Mouse (Mus musculus): ENCODE measurements around the gene Cdk4. TPM values are rescaled to one million over a fixed set of nuclear protein-coding genes. Genes with fewer than 3 reads are reported as not detected.

Gene Cdk4
- polyA plus RNA-seq, 1 experiment from 2014 or later = 3,117 TPM

GRCm38 (mm10) chr10:127100414-127100813, 37.1 kb downstream of the Cdk4 start:
- Histone ChIP-seq H3K4me3 (ENCODE audit: low read depth, low read length) (no peak overlapping the region), H3K9ac (replicated peaks; ENCODE audit: low read length) (no peak overlapping the region), H3K4me2 (ENCODE audit: low read depth, low read length) (no peak overlapping the region), H3K9me3 (replicated peaks; ENCODE audit: control insufficient read depth, low read length) (no peaks in the 10 kb centered on the region), H3K27ac (replicated peaks; ENCODE audit: low read depth, low read length) (no peak overlapping the region), H3K36me3 (replicated peaks; ENCODE audit: control insufficient read depth, insufficient read depth, low read depth, low read length) (peaks cover 8% of the 10 kb centered on the region), H3K4me1 (ENCODE audit: control insufficient read depth, insufficient read depth, low read length) (no peaks in the 10 kb centered on the region), H3K27me3 (ENCODE audit: control insufficient read depth, insufficient read depth, low read length) (no peaks in the 10 kb centered on the region)
- DNase-seq (ENCODE audit: low spot score) = no peak
- no peak for ATAC-seq (replicated peaks; ENCODE audit: insufficient number of reproducible peaks, low FRiP score, low TSS enrichment, low read depth)
- WGBS = 83% methylated on average over 8 of the region's 8 CpGs

- no peak overlapping the region for H3K9ac ChIP-seq (replicated peaks; ENCODE audit: low read length)
- no peak overlapping the region for H3K4me2 ChIP-seq (ENCODE audit: low read depth, low read length)
- H3K4me1 ChIP-seq (ENCODE audit: control insufficient read depth, insufficient read depth, low read length) = no peaks in the 10 kb centered on the region
- peaks cover 8% of the 10 kb centered on the region for H3K36me3 ChIP-seq (replicated peaks; ENCODE audit: control insufficient read depth, insufficient read depth, low read depth, low read length)
- H3K27me3 ChIP-seq (ENCODE audit: control insufficient read depth, insufficient read depth, low read length) = no peaks in the 10 kb centered on the region
- WGBS = 86% methylated on average over 6 of the region's 6 CpGs
- ATAC-seq (replicated peaks; ENCODE audit: insufficient number of reproducible peaks, low FRiP score, low TSS enrichment, low read depth) (no peak), DNase-seq (ENCODE audit: low spot score) (no peak)
- no peak overlapping the region for H3K27ac ChIP-seq (replicated peaks; ENCODE audit: low read depth, low read length)
- no peak overlapping the region for H3K4me3 ChIP-seq (ENCODE audit: low read depth, low read length)
- H3K9me3 ChIP-seq (replicated peaks; ENCODE audit: control insufficient read depth, low read length) = no peaks in the 10 kb centered on the region
Observed at GRCm38 (mm10) chr10:127101151-127101550, 37.8 kb downstream of the Cdk4 start.

GRCm38 (mm10) chr10:127103631-127104030, 40.3 kb downstream of the Cdk4 start:
- 79% methylated on average over 7 of the region's 7 CpGs for WGBS
- Histone ChIP-seq H3K4me3 (ENCODE audit: low read depth, low read length) (no peak overlapping the region), H3K9ac (replicated peaks; ENCODE audit: low read length) (no peak overlapping the region), H3K36me3 (replicated peaks; ENCODE audit: control insufficient read depth, insufficient read depth, low read depth, low read length) (no peaks in the 10 kb centered on the region), H3K4me1 (ENCODE audit: control insufficient read depth, insufficient read depth, low read length) (no peaks in the 10 kb centered on the region), H3K27ac (replicated peaks; ENCODE audit: low read depth, low read length) (no peak overlapping the region), H3K4me2 (ENCODE audit: low read depth, low read length) (no peak overlapping the region), H3K27me3 (ENCODE audit: control insufficient read depth, insufficient read depth, low read length) (no peaks in the 10 kb centered on the region), H3K9me3 (replicated peaks; ENCODE audit: control insufficient read depth, low read length) (no peaks in the 10 kb centered on the region)
- no peak for DNase-seq (ENCODE audit: low spot score)
- no peak for ATAC-seq (replicated peaks; ENCODE audit: insufficient number of reproducible peaks, low FRiP score, low TSS enrichment, low read depth)

- no peak for ATAC-seq (replicated peaks; ENCODE audit: insufficient number of reproducible peaks, low FRiP score, low TSS enrichment, low read depth)
- 88% methylated on average over 16 of the region's 16 CpGs for WGBS
Observed at GRCm38 (mm10) chr10:127107563-127108261, 44.4 kb downstream of the Cdk4 start.

GRCm38 (mm10) chr10:127108262-127108583, 44.9 kb downstream of the Cdk4 start:
- Histone ChIP-seq H3K36me3 (replicated peaks; ENCODE audit: control insufficient read depth, insufficient read depth, low read depth, low read length) (no peaks in the 10 kb centered on the region), H3K4me3 (ENCODE audit: low read depth, low read length) (no peak overlapping the region), H3K27me3 (ENCODE audit: control insufficient read depth, insufficient read depth, low read length) (no peaks in the 10 kb centered on the region), H3K27ac (replicated peaks; ENCODE audit: low read depth, low read length) (no peak overlapping the region), H3K4me2 (ENCODE audit: low read depth, low read length) (no peak overlapping the region), H3K4me1 (ENCODE audit: control insufficient read depth, insufficient read depth, low read length) (no peaks in the 10 kb centered on the region), H3K9me3 (replicated peaks; ENCODE audit: control insufficient read depth, low read length) (no peaks in the 10 kb centered on the region), H3K9ac (replicated peaks; ENCODE audit: low read length) (no peak overlapping the region)
- ATAC-seq (replicated peaks; ENCODE audit: insufficient number of reproducible peaks, low FRiP score, low TSS enrichment, low read depth) (no peak), DNase-seq (ENCODE audit: low spot score) (no peak)
- WGBS = 82% methylated on average over 3 of the region's 3 CpGs

More at GRCm38 (mm10) chr10:127107563-127108261, 44.4 kb downstream of the Cdk4 start:
- Histone ChIP-seq H3K4me3 (ENCODE audit: low read depth, low read length) (no peak overlapping the region), H3K36me3 (replicated peaks; ENCODE audit: control insufficient read depth, insufficient read depth, low read depth, low read length) (no peaks in the 10 kb centered on the region), H3K4me1 (ENCODE audit: control insufficient read depth, insufficient read depth, low read length) (no peaks in the 10 kb centered on the region), H3K9ac (replicated peaks; ENCODE audit: low read length) (no peak overlapping the region), H3K27ac (replicated peaks; ENCODE audit: low read depth, low read length) (no peak overlapping the region), H3K4me2 (ENCODE audit: low read depth, low read length) (no peak overlapping the region), H3K27me3 (ENCODE audit: control insufficient read depth, insufficient read depth, low read length) (no peaks in the 10 kb centered on the region), H3K9me3 (replicated peaks; ENCODE audit: control insufficient read depth, low read length) (no peaks in the 10 kb centered on the region)
- DNase-seq (ENCODE audit: low spot score) = no peak

- ATAC-seq (replicated peaks; ENCODE audit: insufficient number of reproducible peaks, low FRiP score, low TSS enrichment, low read depth) (no peak), DNase-seq (ENCODE audit: low spot score) (no peak)
- Histone ChIP-seq H3K27me3 (ENCODE audit: control insufficient read depth, insufficient read depth, low read length) (no peaks in the 10 kb centered on the region), H3K36me3 (replicated peaks; ENCODE audit: control insufficient read depth, insufficient read depth, low read depth, low read length) (peaks cover 3% of the 10 kb centered on the region; the same call in 1 of the 2 replicates), H3K9me3 (replicated peaks; ENCODE audit: control insufficient read depth, low read length) (no peaks in the 10 kb centered on the region), H3K4me1 (ENCODE audit: control insufficient read depth, insufficient read depth, low read length) (no peaks in the 10 kb centered on the region), H3K4me3 (ENCODE audit: low read depth, low read length) (no peak overlapping the region), H3K9ac (replicated peaks; ENCODE audit: low read length) (no peak overlapping the region), H3K27ac (replicated peaks; ENCODE audit: low read depth, low read length) (no peak overlapping the region), H3K4me2 (ENCODE audit: low read depth, low read length) (no peak overlapping the region)
- WGBS = 92% methylated on average over 15 of the region's 15 CpGs
Observed at GRCm38 (mm10) chr10:127111001-127111887, 47.9 kb downstream of the Cdk4 start.

- no peak for DNase-seq (ENCODE audit: low spot score)
- 92% methylated on average over 11 of the region's 11 CpGs for WGBS
Observed at GRCm38 (mm10) chr10:127114408-127114807, 51.1 kb downstream of the Cdk4 start.

GRCm38 (mm10) chr10:127115068-127115467, 51.7 kb downstream of the Cdk4 start:
- Histone ChIP-seq H3K27me3 (ENCODE audit: control insufficient read depth, insufficient read depth, low read length) (no peaks in the 10 kb centered on the region), H3K4me1 (ENCODE audit: control insufficient read depth, insufficient read depth, low read length) (no peaks in the 10 kb centered on the region), H3K36me3 (replicated peaks; ENCODE audit: control insufficient read depth, insufficient read depth, low read depth, low read length) (peaks cover 8% of the 10 kb centered on the region), H3K4me3 (ENCODE audit: low read depth, low read length) (no peak overlapping the region), H3K9me3 (replicated peaks; ENCODE audit: control insufficient read depth, low read length) (no peaks in the 10 kb centered on the region), H3K4me2 (ENCODE audit: low read depth, low read length) (no peak overlapping the region), H3K27ac (replicated peaks; ENCODE audit: low read depth, low read length) (no peak overlapping the region), H3K9ac (replicated peaks; ENCODE audit: low read length) (no peak overlapping the region)
- 83% methylated on average over 2 of the region's 2 CpGs for WGBS
- ATAC-seq (replicated peaks; ENCODE audit: insufficient number of reproducible peaks, low FRiP score, low TSS enrichment, low read depth) (no peak), DNase-seq (ENCODE audit: low spot score) (no peak)

More at GRCm38 (mm10) chr10:127114408-127114807, 51.1 kb downstream of the Cdk4 start:
- Histone ChIP-seq H3K4me1 (ENCODE audit: control insufficient read depth, insufficient read depth, low read length) (no peaks in the 10 kb centered on the region), H3K36me3 (replicated peaks; ENCODE audit: control insufficient read depth, insufficient read depth, low read depth, low read length) (peaks cover 8% of the 10 kb centered on the region), H3K4me2 (ENCODE audit: low read depth, low read length) (no peak overlapping the region), H3K27ac (replicated peaks; ENCODE audit: low read depth, low read length) (no peak overlapping the region), H3K9me3 (replicated peaks; ENCODE audit: control insufficient read depth, low read length) (no peaks in the 10 kb centered on the region), H3K27me3 (ENCODE audit: control insufficient read depth, insufficient read depth, low read length) (no peaks in the 10 kb centered on the region), H3K4me3 (ENCODE audit: low read depth, low read length) (no peak overlapping the region), H3K9ac (replicated peaks; ENCODE audit: low read length) (no peak overlapping the region)
- no peak for ATAC-seq (replicated peaks; ENCODE audit: insufficient number of reproducible peaks, low FRiP score, low TSS enrichment, low read depth)
